9 mouse cellular contexts compared by ENCODE assay signal in genomic region chr11:102405544-102406285, GRCm38 (mm10). TPM values are rescaled to one million over a fixed set of nuclear protein-coding genes. Genes with fewer than 3 reads are reported as not detected.
DNase-seq lines count a peak whose midpoint lies in the region; ATAC-seq and TF ChIP-seq lines count a peak whose summit lies in the region.
"Had no signal": no experiment of that assay in that cellular context is flagged by ENCODE, and none has a peak within 500 bp of the region (broad histone marks: within the 10 kb centered on the region; RNA-seq: fewer than 3 reads in every experiment).

No protein-coding gene starts in this region.

- H3K9me3 ChIP-seq in lung, embryonic 14.5 days (ENCODE audit: low read depth, low read length) = no peaks in the 10 kb centered on the region
- no peaks in the 10 kb centered on the region for H3K9me3 ChIP-seq in limb, embryonic 10.5 days (replicated peaks)

- H3K27ac ChIP-seq in lung, embryonic 14.5 days (ENCODE audit: low read depth) = 0 out of 2 replicates have a peak overlapping the region, but pooled peaks have one; percentile 95
- H3K27ac ChIP-seq in limb, embryonic 10.5 days = peak overlapping the region; percentile 92; the same call in 1 of the 2 replicates
- no peak overlapping the region for H3K27ac ChIP-seq in small intestine, adult 2 months (ENCODE audit: insufficient read depth, low read depth, low read length)

- no peak for TF ChIP-seq CTCF in lung, embryonic 14.5 days (IDR thresholded peaks at IDR 0.05; ENCODE audit: low read depth)
- TF ChIP-seq CTCF in lung, adult 2 months (IDR thresholded peaks at IDR 0.05; ENCODE audit: insufficient read depth, low read length) = no peak
- no peak for TF ChIP-seq CTCF in small intestine, adult 2 months (IDR thresholded peaks at IDR 0.05; ENCODE audit: extremely low read depth, insufficient read length, insufficient replicate concordance, low read depth, low read length)

- peak; percentile 5 for DNase-seq in adrenal gland, postnatal 14 days
- no peak for DNase-seq in adrenal gland, adult 8-10 months
- DNase-seq in lung, embryonic 14.5 days = no peak
- DNase-seq in lung, adult 2 months = no peak
- no peak for DNase-seq in limb, embryonic 10.5 days (ENCODE audit: low spot score)
- DNase-seq in right cerebral cortex, postnatal 4 days = no peak
- DNase-seq in ovary, adult 18-20 months (ENCODE audit: low spot score) = no peak

- ATAC-seq in lung, embryonic 14.5 days (ENCODE audit: insufficient read depth) = no peak

- H3K9ac ChIP-seq in lung, embryonic 14.5 days = peak overlapping the region; percentile 85

- H3K4me3 ChIP-seq in lung, embryonic 14.5 days (ENCODE audit: low read depth, low read length) = peak overlapping the region; percentile 80
- H3K4me3 ChIP-seq in lung, adult 2 months (replicated peaks; ENCODE audit: extremely low read depth, low read depth, low read length) = no peak overlapping the region
- peak overlapping the region; percentile 87 for H3K4me3 ChIP-seq in limb, embryonic 10.5 days
- H3K4me3 ChIP-seq in small intestine, adult 2 months (ENCODE audit: low read depth, low read length) = peak overlapping the region; percentile 90

- H3K4me1 ChIP-seq in lung, embryonic 14.5 days (ENCODE audit: insufficient read depth) = peaks cover 7% of the 10 kb centered on the region; the same call in 1 of the 2 replicates
- H3K4me1 ChIP-seq in lung, adult 2 months (ENCODE audit: control insufficient read depth, insufficient read depth, low read length) = no peaks in the 10 kb centered on the region
- H3K4me1 ChIP-seq in limb, embryonic 10.5 days = peaks cover 49% of the 10 kb centered on the region
- peaks cover 9% of the 10 kb centered on the region for H3K4me1 ChIP-seq in small intestine, adult 2 months (ENCODE audit: control insufficient read depth, insufficient read depth, insufficient read length, low read length)

- peaks cover 11% of the 10 kb centered on the region; the same call in 1 of the 2 replicates for H3K27me3 ChIP-seq in lung, embryonic 14.5 days (ENCODE audit: insufficient read depth, low read length)
- peaks cover 20% of the 10 kb centered on the region for H3K27me3 ChIP-seq in limb, embryonic 10.5 days (ENCODE audit: low read depth, poor library complexity, severe bottlenecking)
- H3K27me3 ChIP-seq in small intestine, adult 2 months (ENCODE audit: control insufficient read depth, insufficient read depth, low read length) = no peaks in the 10 kb centered on the region

- H3K36me3 ChIP-seq in lung, embryonic 14.5 days (ENCODE audit: insufficient read depth) = peaks cover 29% of the 10 kb centered on the region
- peaks cover 42% of the 10 kb centered on the region for H3K36me3 ChIP-seq in limb, embryonic 10.5 days
- H3K36me3 ChIP-seq in small intestine, adult 2 months (ENCODE audit: control insufficient read depth, insufficient read depth, low read length) = peaks cover 29% of the 10 kb centered on the region

- peak overlapping the region; percentile 96 for H3K4me2 ChIP-seq in lung, embryonic 14.5 days

- 81% methylated on average over 11 of the region's 11 CpGs for WGBS in lung, embryonic 14.5 days
- WGBS in lung, adult 2 months = 80% methylated on average over 11 of the region's 11 CpGs
- 88% methylated on average over 11 of the region's 11 CpGs for WGBS in limb, embryonic 10.5 days
- 78% methylated on average over 11 of the region's 11 CpGs for WGBS in small intestine, adult 2 months

- TF ChIP-seq POLR2A in lung, adult 2 months (IDR thresholded peaks at IDR 0.05; ENCODE audit: borderline replicate concordance, extremely low read depth, low read depth, low read length) = no peak
- TF ChIP-seq POLR2A in small intestine, adult 2 months (IDR thresholded peaks at IDR 0.05; ENCODE audit: low read depth, low read length) = no peak

RNA-seq across cellular contexts. Expression of gene Slc25a39, which starts 2.0 kb away (rescaled TPM):
- total RNA-seq in adrenal gland, postnatal 14 days (2021) = 373 and 415 TPM in 2 replicates
- 100 to 1,000 TPM; 343 to 469 (median 379) TPM for total RNA-seq in adrenal gland, adult 8-10 months (2022)
- 223 and 244 TPM in 2 replicates for polyA plus RNA-seq in lung, embryonic 14.5 days (2014; fragmentation: Nextera tagmentation; extraction: Ambion mirVana)
- 258 and 290 TPM in 2 replicates for polyA plus RNA-seq in lung, adult 2 months (2012; rRNA removed)
- 209 and 242 TPM in 2 replicates for polyA plus RNA-seq in limb, embryonic 10.5 days (2016; fragmentation: Nextera tagmentation; extraction: Ambion mirVana)
- 322 and 403 TPM in 2 replicates for polyA plus RNA-seq in small intestine, adult 2 months (2012; rRNA removed)

RNA-seq across cellular contexts. Expression of gene Rundc3a, which starts 12.5 kb away (rescaled TPM):
- total RNA-seq in adrenal gland, postnatal 14 days (2021) = 31.3 and 31.6 TPM in 2 replicates
- 10 to 100 TPM; 53.9 to 83.9 (median 77.5) TPM for total RNA-seq in adrenal gland, adult 8-10 months (2022)
- 1.1 and 1.3 TPM in 2 replicates for polyA plus RNA-seq in lung, embryonic 14.5 days (2014; fragmentation: Nextera tagmentation; extraction: Ambion mirVana)
- 1.9 and 2.8 TPM in 2 replicates for polyA plus RNA-seq in lung, adult 2 months (2012; rRNA removed)
- polyA plus RNA-seq in limb, embryonic 10.5 days (2016; fragmentation: Nextera tagmentation; extraction: Ambion mirVana) = 1.2 and 1.3 TPM in 2 replicates
- polyA plus RNA-seq in small intestine, adult 2 months (2012; rRNA removed) = 2.5 and 6.5 TPM in 2 replicates
- total RNA-seq: megakaryocyte-erythroid progenitor cell, adult 5-6 weeks had no signal

RNA-seq across cellular contexts. Expression of gene Grn, which starts 24.4 kb away (rescaled TPM):
- total RNA-seq in adrenal gland, postnatal 14 days (2021) = 180 and 194 TPM in 2 replicates
- total RNA-seq in adrenal gland, adult 8-10 months (2022) = 100 to 1,000 TPM; 171 to 220 (median 202) TPM
- 113 and 116 TPM in 2 replicates for polyA plus RNA-seq in lung, embryonic 14.5 days (2014; fragmentation: Nextera tagmentation; extraction: Ambion mirVana)
- polyA plus RNA-seq in lung, adult 2 months (2012; rRNA removed) = 220 and 257 TPM in 2 replicates
- polyA plus RNA-seq in limb, embryonic 10.5 days (2016; fragmentation: Nextera tagmentation; extraction: Ambion mirVana) = 78.5 and 93.2 TPM in 2 replicates
- 76.0 and 111 TPM in 2 replicates for polyA plus RNA-seq in small intestine, adult 2 months (2012; rRNA removed)

RNA-seq across cellular contexts. Expression of gene Slc4a1, which starts 39.7 kb away (rescaled TPM):
- 17.5 and 72.4 TPM in 2 replicates for total RNA-seq in adrenal gland, postnatal 14 days (2021)
- total RNA-seq in adrenal gland, adult 8-10 months (2022) = under 1 TPM; 0.06 to 0.70 (median 0.31) TPM
- polyA plus RNA-seq in lung, embryonic 14.5 days (2014; fragmentation: Nextera tagmentation; extraction: Ambion mirVana) = 6.0 and 6.9 TPM in 2 replicates
- polyA plus RNA-seq in lung, adult 2 months (2012; rRNA removed) = 1.1 and 1.2 TPM in 2 replicates
- 34.5 and 37.2 TPM in 2 replicates for polyA plus RNA-seq in limb, embryonic 10.5 days (2016; fragmentation: Nextera tagmentation; extraction: Ambion mirVana)
- not detected in 2 replicates for polyA plus RNA-seq in small intestine, adult 2 months (2012; rRNA removed)

RNA-seq across cellular contexts. Expression of gene Fam171a2, which starts 41.8 kb away (rescaled TPM):
- total RNA-seq in adrenal gland, postnatal 14 days (2021) = 8.2 and 9.6 TPM in 2 replicates
- total RNA-seq in adrenal gland, adult 8-10 months (2022) = 1 to 10 TPM; 3.8 to 6.2 (median 5.0) TPM
- 7.4 and 8.3 TPM in 2 replicates for polyA plus RNA-seq in lung, embryonic 14.5 days (2014; fragmentation: Nextera tagmentation; extraction: Ambion mirVana)
- polyA plus RNA-seq in lung, adult 2 months (2012; rRNA removed) = 19.6 and 22.8 TPM in 2 replicates
- polyA plus RNA-seq in limb, embryonic 10.5 days (2016; fragmentation: Nextera tagmentation; extraction: Ambion mirVana) = 3.7 and 4.2 TPM in 2 replicates
- polyA plus RNA-seq in small intestine, adult 2 months (2012; rRNA removed) = 5.4 and 5.9 TPM in 2 replicates
